Mouse (Mus musculus) erythroblast, embryonic 14.5 days (primary cell): Measurements from ENCODE around the gene Sgms1.

Source experiments
- GATA1 ChIP-seq: IDR thresholded peaks from 2 replicates; pipeline ENCODE4 v1.6.1; 2012; ENCODE audit warnings: low read length, inconsistent platforms, mixed read lengths
- TAL1 ChIP-seq: IDR thresholded peaks from 3 replicates; pipeline ENCODE4 v1.6.1; 2012; ENCODE audit warnings: low read length, inconsistent platforms, mixed read lengths

- TF ChIP-seq TAL1: no peak
- no peak for TF ChIP-seq GATA1
Observed at GRCm38 (mm10) chr19:32249181-32250130, 140.1 kb downstream of the Sgms1 start.
